Mouse (Mus musculus) CH12.LX (cell line): ENCODE measurements at regions not wholly inside any gene's neighbourhood (a gene's known extent, or its start where the extent isn't known, plus 50 kb on each side); places are given as distances from the start of the nearest gene placed in this dataset.

ENCODE experiments used
- CTCF ChIP-seq, 2 experiments: IDR thresholded peaks in 1 of 2; conservative IDR thresholded peaks in 1 of 2; 2 replicates each; pipeline ENCODE4 v1.5.1; 2011 to 2012; ENCODE audit warnings: low read depth in 2 of 2, low read length in 2 of 2, improper control_type of control experiment in 1 of 2, inconsistent platforms in 1 of 2, mild to moderate bottlenecking in 1 of 2, moderate library complexity in 1 of 2
- ELF1 ChIP-seq: IDR thresholded peaks from 2 replicates; pipeline ENCODE4 v1.6.1; 2014; ENCODE audit warnings: low read depth, mild to moderate bottlenecking, inconsistent platforms, low read length, improper control_type of control experiment
- EP300 ChIP-seq: IDR thresholded peaks from 2 replicates; pipeline ENCODE4 v1.6.1; 2011; ENCODE audit warnings: low read length, improper control_type of control experiment
- POLR2AphosphoS2 ChIP-seq: IDR thresholded peaks from 2 replicates; pipeline ENCODE4 v1.6.1; 2011; ENCODE audit warnings: low read depth, low read length, improper control_type of control experiment
- TBP ChIP-seq: conservative IDR thresholded peaks from 2 replicates; pipeline ENCODE4 v1.6.1; 2011; ENCODE audit warnings: low read depth, low read length, improper control_type of control experiment
- USF1 ChIP-seq: IDR thresholded peaks from 2 replicates; pipeline ENCODE4 v1.6.1; 2014; ENCODE audit warnings: low read depth, mild to moderate bottlenecking, inconsistent platforms, low read length, improper control_type of control experiment
- USF2 ChIP-seq: conservative IDR thresholded peaks from 2 replicates; pipeline ENCODE4 v1.6.1; 2011; ENCODE audit warnings: low read depth, low read length, improper control_type of control experiment

DNA sequence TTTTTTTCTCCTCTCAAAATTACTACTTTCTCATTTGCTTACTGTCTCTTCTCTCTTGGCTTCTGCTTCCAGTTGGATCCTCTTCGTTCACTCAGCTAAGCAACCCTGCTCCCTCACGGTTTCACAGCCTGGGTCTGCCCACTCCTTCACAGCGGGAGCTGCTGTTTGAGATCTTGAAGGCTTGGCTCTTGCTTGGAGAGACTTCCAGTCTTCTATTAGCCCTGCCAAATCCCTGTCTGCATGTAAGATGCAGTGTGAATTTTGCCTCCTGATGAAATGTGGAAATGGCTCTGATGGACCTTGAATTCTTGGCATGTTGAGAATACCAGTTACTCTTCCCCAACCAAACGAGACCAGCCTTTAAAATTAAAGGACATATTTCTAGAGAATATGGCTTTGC is 149.1 kb upstream of the Tet2 start:
- TF ChIP-seq ELF1 = no peak
- TF ChIP-seq EP300 = no peak
- TF ChIP-seq USF2 = no peak
- TF ChIP-seq USF1 = no peak
- no peak for TF ChIP-seq TBP
- TF ChIP-seq POLR2AphosphoS2 = no peak
- TF ChIP-seq CTCF (conservative IDR thresholded peaks at IDR 0.05 in 1 of 2, IDR thresholded peaks at IDR 0.05 in 1 of 2; ENCODE audit: low read depth in 2 of 2, low read length in 2 of 2) = no peak
